Mouse (Mus musculus): ENCODE results near the gene Kif13a.

DNA sequence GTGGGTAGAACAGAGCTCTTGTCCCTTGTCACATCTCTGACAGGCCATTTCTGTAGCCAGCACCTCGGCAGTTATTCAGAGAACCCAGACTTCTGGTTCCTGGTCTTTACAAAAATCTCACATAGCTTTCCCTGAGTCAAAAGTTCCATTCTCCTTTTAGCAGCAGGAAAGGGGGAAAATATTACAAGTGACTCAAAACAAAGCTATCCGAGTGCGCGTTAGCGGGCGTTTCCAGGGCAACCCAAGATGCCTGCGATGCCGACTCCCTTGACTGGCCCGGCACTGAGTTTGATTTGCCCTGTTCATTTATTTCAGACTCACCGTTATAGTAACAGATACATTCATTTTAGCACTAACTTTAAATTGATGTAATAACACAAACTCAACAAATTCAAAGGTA, 21.8 kb downstream of the Kif13a start:
- TF ChIP-seq CTCF (IDR thresholded peaks at IDR 0.05; ENCODE audit: low read depth) = no peak
- TF ChIP-seq EP300 (optimal IDR thresholded peaks at IDR 0.05) = no peak
